Mouse (Mus musculus): Measurements from ENCODE around the gene Sox12. TPM values are rescaled to one million over a fixed set of nuclear protein-coding genes. Genes with fewer than 3 reads are reported as not detected.
"Not testable (repeated sequence)": the region's sequence is repeated elsewhere in the genome, so short reads cannot be mapped to it uniquely, and the experiment has no call there.

Sox12 gene
- polyA plus RNA-seq, 1 experiment: 3.2 TPM

DNA sequence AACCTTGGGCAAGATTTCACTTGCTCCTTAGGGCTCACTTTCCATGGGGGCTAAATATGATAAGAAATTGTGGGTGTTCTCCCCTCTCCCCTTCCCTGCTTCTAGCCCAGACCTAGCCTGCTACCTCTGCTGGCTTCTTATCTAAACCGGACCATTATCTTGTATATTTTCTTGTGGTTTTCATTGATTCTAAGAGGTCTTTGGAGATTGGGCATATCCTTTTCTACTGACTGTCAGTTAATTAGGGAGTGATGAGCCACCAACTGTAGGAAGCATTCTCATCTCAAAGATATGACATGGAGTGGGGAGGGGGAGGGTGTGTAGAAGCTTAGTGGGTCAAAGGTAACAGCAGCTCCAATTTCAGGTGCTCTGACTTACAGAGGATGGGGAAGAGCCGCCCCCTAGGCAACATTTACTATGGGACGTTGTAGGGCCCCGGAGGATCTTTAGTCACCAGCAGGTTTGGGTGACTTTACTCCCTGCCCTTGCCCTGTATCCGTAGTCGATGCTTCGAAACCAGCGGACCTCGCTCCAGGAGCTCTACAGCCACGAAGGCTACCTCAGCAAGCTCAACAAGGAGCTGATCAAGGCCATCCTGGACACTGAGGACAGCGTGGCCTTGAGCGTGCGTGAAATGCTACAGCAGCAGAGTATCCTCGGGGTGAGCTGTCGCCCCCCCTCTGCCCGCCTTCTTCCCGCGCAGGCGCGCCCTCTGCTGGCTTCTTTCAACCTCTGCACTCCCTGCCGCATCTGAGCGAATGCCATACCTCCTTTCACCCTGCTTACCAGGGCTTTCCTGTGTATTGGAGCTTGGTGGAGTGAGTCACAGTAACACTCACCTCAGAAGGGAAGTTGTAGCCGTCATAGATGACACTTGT lies 39.4 kb upstream of the Sox12 start:
- Histone ChIP-seq H3K27me3 (ENCODE audit: control insufficient read depth, insufficient read depth, low read length) (no peaks in the 10 kb centered on the region), H3K4me3 (ENCODE audit: low read depth, low read length) (peak overlapping the region; percentile 50), H3K36me3 (ENCODE audit: control insufficient read depth, insufficient read depth, low read length) (no peaks in the 10 kb centered on the region), H3K27ac (ENCODE audit: insufficient read depth, low read depth, low read length) (no peak overlapping the region), H3K4me1 (ENCODE audit: control insufficient read depth, insufficient read depth, insufficient read length, low read length) (no peaks in the 10 kb centered on the region)
- 5% methylated on average over 23 of the region's 23 CpGs for WGBS
- TF ChIP-seq POLR2A (IDR thresholded peaks at IDR 0.05; ENCODE audit: low read depth, low read length) (no peak), CTCF (IDR thresholded peaks at IDR 0.05; ENCODE audit: extremely low read depth, insufficient read length, insufficient replicate concordance, low read depth, low read length) (peak; percentile 94)

DNA sequence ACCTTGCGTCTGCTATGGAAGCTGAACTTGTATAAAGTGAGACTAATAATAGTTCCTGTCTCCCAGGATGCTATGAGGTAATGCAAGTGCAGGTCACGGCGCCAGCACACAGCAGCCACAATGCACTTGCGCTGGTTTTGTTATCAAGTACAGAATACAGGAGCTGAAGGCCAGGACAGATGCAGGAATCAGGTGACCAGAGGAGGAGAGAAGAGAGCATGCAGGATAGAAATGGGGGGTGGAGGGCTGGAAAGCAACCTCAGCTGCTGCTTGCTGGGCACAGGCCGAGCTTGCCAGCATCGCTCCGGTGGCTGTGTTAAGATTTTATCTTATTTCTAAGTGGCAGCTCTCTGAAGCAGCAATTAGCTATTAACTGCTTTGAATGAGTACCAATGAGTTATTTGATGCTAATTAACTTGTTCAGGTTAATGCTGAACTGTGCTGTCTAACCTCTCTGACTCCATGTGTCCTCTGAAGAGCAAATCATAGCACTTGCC lies 38.6 kb upstream of the Sox12 start:
- no peak overlapping the region for H3K27ac ChIP-seq (ENCODE audit: insufficient read depth, low read depth, low read length)
- TF ChIP-seq CTCF (IDR thresholded peaks at IDR 0.05; ENCODE audit: extremely low read depth, insufficient read length, insufficient replicate concordance, low read depth, low read length) (no peak), POLR2A (IDR thresholded peaks at IDR 0.05; ENCODE audit: low read depth, low read length) (no peak)
- H3K4me1 ChIP-seq (ENCODE audit: control insufficient read depth, insufficient read depth, insufficient read length, low read length): no peaks in the 10 kb centered on the region
- H3K4me3 ChIP-seq (ENCODE audit: low read depth, low read length): no peak overlapping the region
- no peaks in the 10 kb centered on the region for H3K36me3 ChIP-seq (ENCODE audit: control insufficient read depth, insufficient read depth, low read length)
- WGBS: 78% methylated on average over 7 of the region's 7 CpGs
- no peaks in the 10 kb centered on the region for H3K27me3 ChIP-seq (ENCODE audit: control insufficient read depth, insufficient read depth, low read length)

DNA sequence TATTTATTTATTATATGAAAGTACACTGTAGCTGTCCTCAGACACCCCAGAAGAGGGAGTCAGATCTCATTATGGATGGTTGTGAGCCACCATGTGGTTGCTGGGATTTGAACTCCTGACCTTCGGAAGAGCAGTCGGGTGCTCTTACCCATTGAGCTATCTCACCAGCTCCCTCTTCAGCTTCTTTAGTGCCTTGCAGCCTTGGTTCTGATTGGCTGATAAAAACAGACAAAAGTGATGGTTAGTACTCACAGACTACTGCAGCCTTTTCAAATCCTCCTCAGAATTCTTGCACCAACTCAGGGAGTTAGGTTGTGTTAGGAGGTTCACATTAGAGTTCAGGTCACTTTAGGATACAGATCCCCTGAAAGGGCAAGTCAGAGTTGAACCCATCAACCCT lies 30.6 kb upstream of the Sox12 start:
- not testable (repeated sequence) for H3K36me3 ChIP-seq (ENCODE audit: control insufficient read depth, insufficient read depth, low read length); H3K4me1 ChIP-seq (ENCODE audit: control insufficient read depth, insufficient read depth, insufficient read length, low read length); H3K27ac ChIP-seq (ENCODE audit: insufficient read depth, low read depth, low read length); H3K27me3 ChIP-seq (ENCODE audit: control insufficient read depth, insufficient read depth, low read length); H3K4me3 ChIP-seq (ENCODE audit: low read depth, low read length)
- WGBS: 66% methylated on average over 2 of the region's 2 CpGs

DNA sequence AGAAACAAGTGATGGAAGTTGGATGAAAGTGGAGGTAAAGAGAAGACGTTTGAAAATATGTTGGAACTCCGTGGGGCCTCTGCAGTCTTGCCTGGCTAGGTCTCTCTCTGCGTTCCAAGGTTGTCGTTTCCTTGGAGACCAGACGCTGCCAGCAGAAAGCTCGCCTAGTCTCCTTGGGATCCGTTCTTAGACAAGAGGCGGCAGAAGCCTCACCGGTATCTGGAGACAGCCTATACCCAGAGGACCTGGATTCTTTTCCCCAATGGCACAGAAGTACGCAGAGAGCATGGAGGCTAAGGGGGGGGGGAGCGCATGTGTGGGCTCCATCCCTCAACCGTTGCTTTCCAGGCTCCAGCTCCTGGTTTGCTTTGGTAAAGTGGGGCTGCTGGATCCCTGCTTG lies 29.6 kb upstream of the Sox12 start:
- Histone ChIP-seq H3K27ac (ENCODE audit: insufficient read depth, low read depth, low read length) (no peak overlapping the region), H3K4me1 (ENCODE audit: control insufficient read depth, insufficient read depth, insufficient read length, low read length) (no peaks in the 10 kb centered on the region), H3K36me3 (ENCODE audit: control insufficient read depth, insufficient read depth, low read length) (no peaks in the 10 kb centered on the region), H3K4me3 (ENCODE audit: low read depth, low read length) (no peak overlapping the region), H3K27me3 (ENCODE audit: control insufficient read depth, insufficient read depth, low read length) (no peaks in the 10 kb centered on the region)
- 23% methylated on average over 12 of the region's 12 CpGs for WGBS
- no peak for TF ChIP-seq POLR2A (IDR thresholded peaks at IDR 0.05; ENCODE audit: low read depth, low read length)
- no peak for TF ChIP-seq CTCF (IDR thresholded peaks at IDR 0.05; ENCODE audit: extremely low read depth, insufficient read length, insufficient replicate concordance, low read depth, low read length)

DNA sequence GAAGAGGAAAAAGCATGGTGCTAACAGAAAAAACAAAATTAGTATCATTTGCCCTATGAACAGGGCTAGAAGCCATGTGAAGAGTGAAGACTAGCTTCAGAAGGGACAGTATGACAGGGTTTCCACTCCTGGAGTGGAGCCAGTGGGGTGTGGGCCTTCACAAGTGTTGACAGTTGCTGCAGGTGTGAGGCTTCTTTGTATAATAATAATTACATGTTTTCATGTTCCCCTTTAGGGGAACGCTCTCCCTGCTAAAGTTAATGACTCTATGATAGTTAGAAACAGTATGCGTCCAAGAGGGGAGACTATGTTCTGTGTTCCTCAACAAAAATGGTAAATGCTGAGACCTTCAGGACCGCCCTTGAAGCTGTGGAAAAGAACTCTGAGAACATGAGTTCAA lies 17.9 kb upstream of the Sox12 start:
- no peak for TF ChIP-seq POLR2A (IDR thresholded peaks at IDR 0.05; ENCODE audit: low read depth, low read length)
- TF ChIP-seq CTCF (IDR thresholded peaks at IDR 0.05; ENCODE audit: extremely low read depth, insufficient read length, insufficient replicate concordance, low read depth, low read length): no peak
- Histone ChIP-seq H3K27me3 (ENCODE audit: control insufficient read depth, insufficient read depth, low read length) (peaks cover 16% of the 10 kb centered on the region), H3K4me1 (ENCODE audit: control insufficient read depth, insufficient read depth, insufficient read length, low read length) (no peaks in the 10 kb centered on the region), H3K27ac (ENCODE audit: insufficient read depth, low read depth, low read length) (no peak overlapping the region), H3K4me3 (ENCODE audit: low read depth, low read length) (no peak overlapping the region), H3K36me3 (ENCODE audit: control insufficient read depth, insufficient read depth, low read length) (no peaks in the 10 kb centered on the region)
- 93% methylated on average over 3 of the region's 3 CpGs for WGBS

DNA sequence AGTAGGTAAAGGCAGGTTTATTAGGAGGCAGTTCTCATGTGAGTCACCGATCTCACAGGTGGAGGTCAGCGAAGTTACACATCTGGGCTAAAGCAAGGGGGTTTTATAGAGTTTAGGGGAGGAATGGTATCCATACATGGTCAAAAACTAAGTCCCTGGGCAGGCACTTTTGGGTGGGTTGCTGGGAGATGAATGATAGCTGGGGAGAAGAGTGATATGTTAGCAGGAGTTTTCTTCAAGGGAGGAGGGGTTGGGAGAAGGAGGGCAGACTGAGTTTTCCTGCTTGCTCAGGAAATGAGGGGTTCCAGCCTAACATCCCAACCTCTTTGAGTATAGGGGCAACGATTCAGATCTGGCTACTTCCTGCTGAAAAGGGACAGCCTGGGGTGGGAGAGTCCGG lies 17.4 kb upstream of the Sox12 start, which contains the start of gene 6820408C15Rik:
Gene 6820408C15Rik, plus strand, starts transcription at position 301 of the 400 bp plus-strand sequence.
- Histone ChIP-seq H3K36me3 (ENCODE audit: control insufficient read depth, insufficient read depth, low read length) (no peaks in the 10 kb centered on the region), H3K27ac (ENCODE audit: insufficient read depth, low read depth, low read length) (peak within 1 kb of the TSS; percentile 8; the same call in 1 of the 2 replicates), H3K4me3 (ENCODE audit: low read depth, low read length) (peak within 1 kb of the TSS; percentile 73), H3K4me1 (ENCODE audit: control insufficient read depth, insufficient read depth, insufficient read length, low read length) (no peaks in the 10 kb centered on the region), H3K27me3 (ENCODE audit: control insufficient read depth, insufficient read depth, low read length) (peaks cover 16% of the 10 kb centered on the region)
- 51% methylated on average over 4 of the region's 4 CpGs for WGBS
- TF ChIP-seq CTCF (IDR thresholded peaks at IDR 0.05; ENCODE audit: extremely low read depth, insufficient read length, insufficient replicate concordance, low read depth, low read length): no peak
- no peak for TF ChIP-seq POLR2A (IDR thresholded peaks at IDR 0.05; ENCODE audit: low read depth, low read length)

DNA sequence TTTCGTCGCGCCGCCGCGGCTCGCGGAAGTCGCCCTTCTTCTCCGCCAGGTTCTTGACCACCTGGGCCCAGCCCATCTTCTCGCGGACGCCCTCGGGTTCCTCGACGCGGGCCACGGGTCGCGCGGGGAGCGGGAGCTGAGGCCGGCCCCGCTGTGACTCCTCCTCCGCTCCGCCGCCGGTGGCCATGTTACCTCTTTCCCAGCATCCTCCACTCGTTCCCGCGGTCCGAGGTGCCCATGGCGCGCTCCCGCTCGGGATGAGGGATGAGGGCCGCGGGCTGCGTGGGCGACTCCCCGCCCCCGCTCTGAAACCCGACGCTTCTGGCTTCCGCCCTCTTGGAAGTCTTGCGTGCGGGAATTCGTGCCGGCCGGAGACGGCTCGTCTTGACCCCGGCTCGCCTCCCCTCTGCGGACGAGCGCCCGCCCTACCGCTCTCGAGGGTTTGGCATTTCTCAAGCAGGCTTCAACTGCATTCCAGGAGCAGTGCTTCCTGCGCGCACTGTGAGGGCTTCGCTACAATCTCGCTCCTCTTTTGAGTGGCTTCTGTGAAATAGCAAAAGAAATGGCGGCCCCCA lies 16.8 kb upstream of the Sox12 start, which contains the start of gene Zcchc3:
Gene Zcchc3, minus strand, starts transcription at position 437 of the 575 bp plus-strand sequence.
- Histone ChIP-seq H3K4me3 (ENCODE audit: low read depth, low read length) (peak within 1 kb of the TSS; percentile 73), H3K27me3 (ENCODE audit: control insufficient read depth, insufficient read depth, low read length) (peaks cover 16% of the 10 kb centered on the region), H3K4me1 (ENCODE audit: control insufficient read depth, insufficient read depth, insufficient read length, low read length) (no peaks in the 10 kb centered on the region), H3K36me3 (ENCODE audit: control insufficient read depth, insufficient read depth, low read length) (no peaks in the 10 kb centered on the region), H3K27ac (ENCODE audit: insufficient read depth, low read depth, low read length) (peak within 1 kb of the TSS; percentile 8; the same call in 1 of the 2 replicates)
- whole genome bisulfite sequencing: 3% methylated on average over 65 of the region's 65 CpGs
- TF ChIP-seq POLR2A (IDR thresholded peaks at IDR 0.05; ENCODE audit: low read depth, low read length) (peak; percentile 7; the same call in 1 of the 2 replicates), CTCF (IDR thresholded peaks at IDR 0.05; ENCODE audit: extremely low read depth, insufficient read length, insufficient replicate concordance, low read depth, low read length) (no peak)

Measured in small intestine, adult 2 months (tissue).